Mouse (Mus musculus): ENCODE measurements around the gene Oas1a. TPM values are rescaled to one million over a fixed set of nuclear protein-coding genes. Genes with fewer than 3 reads are reported as not detected.

Oas1a gene
- total RNA-seq, 4 experiments from 2014 or later = 0.20 to 0.86 (median 0.57) TPM

Small RNA genes within 50 kb of the gene (microRNA-seq; reads per million reads assigned to microRNA genes)
- gene Gm22907 = 0 reads per million in 2 experiments

Other genes starting within 250 kb of the Oas1a start
- gene Dtx1, start 195.6 kb downstream of the Oas1a start, total RNA-seq (2022) = 10 to 100 TPM; 64.7 to 71.7 (median 69.7) TPM
- gene Oas2, start 157.7 kb downstream of the Oas1a start, total RNA-seq (2022) = under 1 TPM in 2 of 4 experiments, not detected in 2; 0.21 to 0.27 TPM
- not detected for gene Oas3, start 129.9 kb downstream of the Oas1a start, total RNA-seq (2022)
- not detected for gene Oas1e, start 112.0 kb downstream of the Oas1a start, total RNA-seq (2022)
- gene Oas1c, start 95.0 kb downstream of the Oas1a start, total RNA-seq (2022) = 1 to 10 TPM in 3 of 4 experiments, under 1 TPM in 1; 0.46 to 1.9 (median 1.5) TPM
- not detected for gene Oas1f, start 60.2 kb downstream of the Oas1a start, total RNA-seq (2022)
- not detected for gene Oas1h, start 46.1 kb downstream of the Oas1a start, total RNA-seq (2022)
- 1 to 10 TPM in 1 of 4 experiments, under 1 TPM in 1, not detected in 2; 0.27 to 1.4 TPM for gene Oas1g, start 19.9 kb downstream of the Oas1a start, total RNA-seq (2022)
- gene Oas1d, start 7.0 kb upstream of the Oas1a start, total RNA-seq (2022) = not detected
- 100 to 1,000 TPM; 305 to 327 (median 312) TPM for gene Rph3a, start 102.6 kb upstream of the Oas1a start, total RNA-seq (2022)